Mouse (Mus musculus): ENCODE results near the gene Sec23b. TPM values are rescaled to one million over a fixed set of nuclear protein-coding genes. Genes with fewer than 3 reads are reported as not detected.

Gene Sec23b
- polyA plus RNA-seq, 1 experiment from 2014 or later: 73.1 TPM

Small RNA genes lying within 50 kb of the gene (microRNA-seq; reads per million reads assigned to microRNA genes)
- gene Gm24823: not detected

Other genes starting within 250 kb of the Sec23b start
- not detected in 2 replicates for gene Ovol2, start 224.1 kb upstream of the Sec23b start, polyA plus RNA-seq (2014; fragmentation: Nextera tagmentation; extraction: Ambion mirVana)
- gene Kat14, start 187.2 kb upstream of the Sec23b start, polyA plus RNA-seq (2014; fragmentation: Nextera tagmentation; extraction: Ambion mirVana): 21.0 and 22.0 TPM in 2 replicates
- gene Pet117, start 187.2 kb upstream of the Sec23b start, polyA plus RNA-seq (2014; fragmentation: Nextera tagmentation; extraction: Ambion mirVana): 0.47 and 0.71 TPM in 2 replicates
- gene Dzank1, start 28.8 kb upstream of the Sec23b start, polyA plus RNA-seq (2014; fragmentation: Nextera tagmentation; extraction: Ambion mirVana): 4.3 and 5.1 TPM in 2 replicates
- 24.4 and 27.5 TPM in 2 replicates for gene Polr3f, start 28.5 kb upstream of the Sec23b start, polyA plus RNA-seq (2014; fragmentation: Nextera tagmentation; extraction: Ambion mirVana)
- 65.0 and 71.1 TPM in 2 replicates for gene Rbbp9, start 5.4 kb upstream of the Sec23b start, polyA plus RNA-seq (2014; fragmentation: Nextera tagmentation; extraction: Ambion mirVana)
- 45.8 and 59.0 TPM in 2 replicates for gene Smim26, start 37.8 kb downstream of the Sec23b start, polyA plus RNA-seq (2014; fragmentation: Nextera tagmentation; extraction: Ambion mirVana)
- 69.7 and 79.1 TPM in 2 replicates for gene Dtd1, start 43.7 kb downstream of the Sec23b start, polyA plus RNA-seq (2014; fragmentation: Nextera tagmentation; extraction: Ambion mirVana)

Data from forebrain, embryonic 14.5 days (tissue).